Mouse (Mus musculus) urinary bladder, postnatal 14 days (tissue): ENCODE results near the gene Tspan3.

Experiments used
- DNase-seq: peaks from one replicate; pipeline ENCODE4 v3.0.0; 2021; ENCODE audit warnings: low spot score

The Tspan3 gene

DNA sequence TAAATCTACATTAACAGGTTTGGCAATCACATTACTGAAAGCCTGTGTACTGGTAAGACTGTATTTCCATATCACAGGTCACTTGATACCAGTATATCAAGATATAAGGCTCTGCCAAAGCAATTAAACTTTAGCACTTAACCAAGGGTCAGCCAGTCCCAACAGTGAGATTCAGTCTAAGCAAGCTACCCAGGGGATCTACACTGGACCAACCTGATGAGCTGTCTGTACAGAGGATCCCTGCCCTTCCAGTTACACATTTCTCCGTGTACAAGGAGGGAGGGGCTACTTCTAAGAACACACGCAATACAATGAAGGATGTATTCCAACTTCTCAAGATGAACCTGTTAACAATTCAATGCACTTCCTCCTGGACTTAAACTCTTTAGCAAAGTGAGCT lies 7.2 kb downstream of the Tspan3 start:
- no peak for DNase-seq

DNA sequence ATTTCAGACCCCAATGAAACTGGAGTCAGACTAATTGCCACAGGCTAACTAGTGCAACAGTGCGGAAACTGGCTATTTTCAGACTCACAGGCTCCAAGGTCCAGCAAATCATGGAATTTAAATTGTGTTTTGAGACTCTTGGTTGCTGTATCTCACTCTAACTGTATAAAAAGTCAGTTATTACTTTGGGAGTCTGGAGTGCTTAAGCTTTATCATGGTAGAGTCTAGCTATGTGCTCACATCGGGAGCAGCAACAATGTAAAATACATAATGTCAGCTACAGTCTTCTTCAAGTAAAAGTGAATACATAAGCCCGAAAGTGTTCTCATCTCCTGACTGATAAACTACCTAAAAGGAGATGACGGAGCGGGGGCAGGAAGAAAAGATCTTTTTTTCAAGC lies 10.7 kb downstream of the Tspan3 start:
- DNase-seq, result no peak

DNA sequence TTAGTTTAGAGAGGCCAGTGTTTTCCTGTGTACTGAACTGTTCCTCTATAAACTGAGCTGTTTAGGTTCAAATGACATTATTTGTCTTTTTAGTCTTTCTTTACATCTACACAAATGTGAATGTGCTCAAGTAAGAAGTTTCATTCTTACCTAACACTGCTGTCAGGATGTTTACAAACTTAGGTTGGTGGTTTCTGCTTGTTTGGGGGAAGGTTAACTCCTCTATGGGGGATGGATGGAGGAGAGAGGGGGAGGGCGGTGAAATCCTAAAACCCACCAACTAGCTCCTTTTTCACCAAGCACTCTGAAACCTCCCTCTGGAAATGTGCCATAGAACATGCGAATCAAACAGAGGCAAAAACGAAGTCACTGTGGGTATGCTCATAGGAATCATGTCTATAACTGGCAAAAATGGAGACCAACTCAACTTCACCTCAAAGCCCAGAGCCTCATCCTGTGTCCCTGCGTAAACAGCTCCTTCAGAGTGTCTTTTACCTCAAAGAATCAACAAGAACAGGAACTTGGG lies 12.7 kb downstream of the Tspan3 start:
- DNase-seq, result no peak

DNA sequence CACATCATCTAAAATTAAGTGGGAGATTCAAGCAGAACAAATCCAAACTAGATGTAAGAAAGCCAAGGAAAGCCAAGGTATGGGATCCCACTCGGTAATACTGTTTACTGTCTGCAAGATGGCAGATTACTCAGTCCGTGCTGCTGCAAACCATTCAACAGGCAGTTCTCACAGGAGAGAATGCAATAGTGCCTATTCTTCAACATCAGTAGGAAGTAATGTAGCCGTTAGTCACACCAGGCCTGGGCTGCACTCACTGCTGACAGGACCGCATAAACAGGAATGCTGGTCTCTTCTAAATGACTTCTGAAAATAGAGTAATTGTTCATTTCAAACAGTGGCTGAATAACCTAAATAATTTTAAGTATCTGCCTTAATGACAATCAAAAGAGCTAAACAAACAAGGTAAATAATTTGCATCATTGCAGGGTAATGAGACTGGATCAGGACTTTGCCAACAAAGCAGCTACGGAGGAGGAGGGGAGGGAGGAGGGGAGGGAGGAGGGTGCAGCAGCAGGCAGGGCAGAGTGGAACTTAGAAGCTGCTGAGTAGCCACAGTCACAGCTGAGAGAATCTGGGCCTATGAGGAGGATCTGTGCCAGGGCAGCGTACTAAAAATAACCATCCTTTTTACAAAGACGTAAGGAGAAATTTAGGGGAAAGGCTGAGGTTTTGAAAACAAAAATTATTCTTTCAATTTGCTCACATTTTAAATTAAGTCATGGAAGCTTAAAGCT lies 13.4 kb downstream of the Tspan3 start:
- DNase-seq, result no peak

DNA sequence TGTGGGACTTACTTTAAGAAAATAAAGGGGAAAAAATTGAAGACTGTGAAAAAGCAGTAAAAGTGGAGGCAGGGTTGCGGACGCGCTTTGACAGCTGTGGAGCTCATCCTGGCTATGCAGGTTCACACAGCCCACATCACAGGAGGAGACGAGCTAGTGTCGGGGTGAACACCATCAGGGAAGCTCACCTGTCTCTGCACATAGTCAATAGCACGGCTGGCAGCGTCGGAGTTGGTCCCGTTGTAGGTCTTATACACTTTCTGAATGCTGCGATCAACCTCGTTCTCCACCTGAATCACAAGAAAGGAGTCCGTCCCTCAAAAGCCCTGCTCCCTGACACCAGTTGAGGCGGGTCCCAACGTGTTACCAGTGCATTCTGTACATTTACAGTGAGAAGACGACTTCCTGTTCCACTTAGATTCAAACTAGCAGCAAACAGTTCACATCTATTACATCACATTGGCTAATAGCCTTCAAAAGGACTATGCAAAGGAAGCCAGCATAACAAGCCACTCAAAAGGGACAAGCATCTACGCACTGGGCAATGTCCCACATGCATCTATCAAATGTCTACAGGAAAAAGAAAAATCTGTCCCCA lies 18.9 kb downstream of the Tspan3 start:
- no peak for DNase-seq

DNA sequence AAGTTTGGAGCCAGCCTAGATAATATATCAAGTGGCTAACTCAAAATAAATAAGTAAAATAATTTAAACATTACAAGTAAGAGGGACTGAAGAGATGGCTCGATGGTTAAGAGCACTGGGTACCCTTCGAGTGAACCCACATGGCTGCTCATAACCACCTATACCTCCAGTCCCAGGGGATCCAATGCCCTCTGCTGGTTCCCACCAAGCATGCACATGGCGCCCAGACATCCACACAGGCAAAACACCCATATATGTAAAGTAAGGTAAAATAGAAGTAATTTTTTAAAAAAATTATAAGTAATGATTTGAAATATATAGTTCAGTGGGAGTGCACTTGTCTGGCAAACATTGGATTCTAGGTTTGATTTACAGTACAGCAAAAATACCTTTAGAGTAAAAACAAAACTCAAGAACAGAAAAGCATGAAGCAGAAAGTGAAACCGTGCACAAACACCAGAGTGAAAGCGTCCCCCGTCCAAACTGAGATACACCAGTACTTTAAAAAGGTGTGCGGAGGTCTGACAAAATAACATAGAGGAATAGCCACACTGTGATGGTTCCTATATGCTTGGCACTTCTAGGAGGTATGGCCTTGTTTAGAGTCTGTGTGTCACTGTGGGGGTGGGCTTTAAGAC lies 20.8 kb downstream of the Tspan3 start:
- no peak for DNase-seq

DNA sequence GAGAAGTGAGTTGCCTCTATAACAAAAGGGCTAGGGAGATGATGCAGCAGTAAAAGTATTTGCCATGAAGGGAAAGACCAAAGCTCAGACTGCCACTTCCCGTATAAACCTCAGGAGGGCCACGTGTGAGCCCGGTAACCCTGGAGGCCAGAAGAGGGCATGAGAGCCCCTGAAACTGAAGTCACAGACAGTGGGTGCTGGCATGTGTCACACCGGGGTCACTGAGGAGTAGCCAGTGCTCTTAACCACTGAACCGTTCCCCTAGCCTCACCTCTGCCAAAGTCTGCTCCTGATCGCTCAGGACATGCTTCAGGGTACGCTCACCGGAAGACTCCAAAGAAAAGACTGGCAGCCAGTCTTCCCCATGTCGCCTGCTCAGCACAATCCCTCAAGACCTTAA lies 23.5 kb downstream of the Tspan3 start:
- no peak for DNase-seq

DNA sequence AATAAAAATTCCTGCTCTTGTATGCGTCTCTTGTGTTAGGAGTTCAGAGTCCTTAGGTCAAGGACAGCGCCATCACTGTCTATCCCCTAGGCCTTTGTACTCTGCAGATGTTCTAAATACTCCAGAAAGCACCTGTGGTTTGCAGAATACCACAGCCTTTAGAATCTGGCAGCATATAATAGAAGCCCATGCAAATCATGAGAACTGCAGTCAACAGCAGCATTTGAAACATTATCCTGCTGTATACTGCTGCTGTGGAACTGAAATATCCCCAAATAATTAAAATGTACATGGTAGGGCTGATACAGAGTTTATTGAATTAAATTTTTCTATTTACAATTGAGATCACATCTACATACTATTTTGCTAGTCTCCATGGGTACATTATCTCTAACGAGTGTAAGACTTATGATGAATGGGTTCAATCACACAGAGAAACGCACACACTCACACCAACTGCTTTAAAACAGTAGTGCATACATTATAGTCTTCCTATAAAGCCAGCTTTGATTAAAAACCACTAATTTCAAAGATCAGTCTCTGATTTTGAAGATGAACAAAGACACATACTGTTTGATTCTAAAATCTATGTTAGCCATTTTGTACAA lies 29.6 kb downstream of the Tspan3 start:
- DNase-seq, result no peak

DNA sequence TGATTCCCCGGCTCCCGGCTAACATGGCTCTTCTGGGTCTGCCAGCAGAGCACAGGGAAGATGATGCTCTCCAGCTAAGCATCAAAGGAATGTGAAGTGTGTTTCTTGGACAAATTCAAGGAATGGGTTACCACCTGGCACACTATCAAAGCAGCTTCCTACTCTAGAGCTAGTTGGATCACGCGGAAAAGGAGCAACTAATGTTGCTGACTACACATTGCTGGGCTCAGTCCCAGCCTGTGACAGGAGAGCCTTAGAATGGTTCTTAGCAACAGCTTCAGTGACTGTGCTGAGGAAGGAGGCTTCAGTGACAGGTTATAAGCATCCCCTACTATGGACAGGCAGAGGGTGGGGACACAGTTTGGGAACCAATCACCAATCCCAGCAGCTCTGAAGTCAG lies 30.7 kb downstream of the Tspan3 start:
- DNase-seq, result no peak

DNA sequence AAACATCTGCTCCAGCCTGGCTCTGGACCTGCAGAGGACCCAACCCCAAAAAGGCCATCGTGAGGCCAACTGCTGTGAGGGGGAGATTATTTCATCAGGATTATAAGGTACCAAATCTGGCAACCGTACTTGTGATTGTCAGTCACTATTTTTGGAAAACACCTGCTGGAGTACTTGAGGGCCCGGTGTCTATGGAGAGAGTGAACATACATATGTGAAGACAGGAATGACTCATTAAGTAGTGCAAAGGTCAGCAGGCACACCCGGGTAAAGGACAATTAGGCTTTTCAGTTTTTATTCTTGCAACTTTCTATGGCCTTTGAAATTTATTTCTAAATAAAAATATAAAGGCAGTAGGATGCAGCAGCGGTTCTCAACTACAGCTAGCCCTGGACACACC lies 31.3 kb downstream of the Tspan3 start:
- no peak for DNase-seq

DNA sequence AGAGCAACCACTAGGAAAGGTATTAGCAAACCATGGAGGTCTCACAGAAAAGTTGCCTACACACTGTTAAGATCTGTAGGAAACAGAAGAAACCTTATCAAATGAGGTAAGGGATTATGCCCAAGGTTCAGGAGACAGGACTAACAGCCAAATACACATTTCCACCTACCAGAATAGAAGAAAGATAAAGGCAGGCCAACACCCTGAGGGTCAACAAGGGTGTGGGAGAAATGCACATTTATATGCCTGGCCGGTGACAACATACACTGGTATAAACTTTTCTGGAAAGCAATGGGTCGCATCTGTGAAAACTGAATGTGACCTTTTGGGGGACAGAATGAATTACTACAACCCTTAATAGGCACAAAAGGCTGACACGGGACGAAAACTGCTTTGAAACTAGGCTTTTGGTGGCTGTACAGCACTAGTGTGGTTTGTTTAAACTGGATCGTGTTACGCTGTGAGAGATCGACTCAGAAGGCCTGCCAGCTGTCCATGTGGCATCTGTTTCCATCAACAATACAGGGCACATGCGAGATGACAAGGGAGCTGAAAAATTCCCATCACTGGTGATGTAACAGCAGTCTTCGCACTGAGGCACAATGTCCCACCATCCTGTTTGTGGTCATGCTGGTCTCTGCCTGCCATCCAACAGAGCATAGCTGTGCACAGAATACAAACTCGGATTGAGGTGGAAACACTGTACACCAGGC lies 33.3 kb downstream of the Tspan3 start:
- no peak for DNase-seq

DNA sequence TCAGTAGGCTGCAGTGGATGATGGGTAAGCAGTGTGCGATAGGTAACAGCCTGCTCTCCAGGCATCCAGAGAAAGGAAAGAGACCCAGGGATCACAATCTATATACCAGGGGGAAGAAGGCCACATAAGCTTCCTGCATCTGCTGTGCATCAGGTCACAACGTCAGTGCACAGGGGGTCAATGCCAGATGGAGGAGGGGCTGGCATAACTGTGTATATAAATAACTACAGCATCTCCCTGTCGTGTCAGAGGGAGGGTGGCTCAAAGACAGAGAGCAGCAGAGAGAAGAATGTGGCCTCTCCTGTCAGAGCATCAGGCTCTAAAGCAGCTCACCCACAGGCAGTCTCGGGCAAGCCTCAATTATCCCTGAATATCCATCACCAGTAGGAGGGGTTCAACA lies 34.7 kb downstream of the Tspan3 start:
- no peak for DNase-seq

DNA sequence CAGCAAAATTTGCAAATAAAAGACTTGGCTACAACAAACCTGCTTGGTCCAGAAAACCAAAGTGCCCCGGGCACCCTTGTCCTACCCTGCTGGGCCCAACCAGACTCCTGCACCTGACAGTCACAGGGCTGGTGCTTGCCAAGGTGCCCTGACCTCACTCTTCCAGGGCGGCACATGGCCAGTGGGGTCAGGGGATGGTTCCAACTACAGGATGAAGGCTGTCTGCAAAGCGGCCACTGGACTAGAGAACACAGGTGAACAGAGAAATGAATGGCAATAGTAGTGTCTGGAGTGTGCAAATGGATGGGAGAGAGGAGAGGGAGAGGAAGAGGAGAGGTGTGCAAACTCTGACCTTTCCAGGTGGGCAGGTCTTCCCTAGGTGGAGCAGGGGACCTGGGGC lies 35.3 kb downstream of the Tspan3 start:
- no peak for DNase-seq

DNA sequence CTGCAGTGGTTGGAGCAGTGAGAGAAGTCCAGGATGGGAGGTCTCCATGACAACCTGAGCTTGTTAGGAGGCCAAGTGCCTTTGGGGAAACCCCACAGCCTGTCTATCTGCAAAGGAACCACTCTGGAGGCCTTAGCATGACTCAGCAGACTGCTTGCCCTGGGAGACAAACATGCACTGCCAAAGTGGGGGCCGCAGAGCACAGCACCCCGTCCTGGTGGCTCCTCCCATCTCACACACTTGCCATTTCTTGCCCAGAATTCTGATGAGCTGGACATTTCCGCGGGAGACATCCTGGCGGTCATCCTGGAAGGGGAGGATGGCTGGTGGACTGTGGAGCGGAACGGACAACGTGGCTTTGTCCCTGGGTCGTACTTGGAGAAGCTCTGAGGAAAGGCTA lies 36.9 kb downstream of the Tspan3 start:
- DNase-seq, result no peak

DNA sequence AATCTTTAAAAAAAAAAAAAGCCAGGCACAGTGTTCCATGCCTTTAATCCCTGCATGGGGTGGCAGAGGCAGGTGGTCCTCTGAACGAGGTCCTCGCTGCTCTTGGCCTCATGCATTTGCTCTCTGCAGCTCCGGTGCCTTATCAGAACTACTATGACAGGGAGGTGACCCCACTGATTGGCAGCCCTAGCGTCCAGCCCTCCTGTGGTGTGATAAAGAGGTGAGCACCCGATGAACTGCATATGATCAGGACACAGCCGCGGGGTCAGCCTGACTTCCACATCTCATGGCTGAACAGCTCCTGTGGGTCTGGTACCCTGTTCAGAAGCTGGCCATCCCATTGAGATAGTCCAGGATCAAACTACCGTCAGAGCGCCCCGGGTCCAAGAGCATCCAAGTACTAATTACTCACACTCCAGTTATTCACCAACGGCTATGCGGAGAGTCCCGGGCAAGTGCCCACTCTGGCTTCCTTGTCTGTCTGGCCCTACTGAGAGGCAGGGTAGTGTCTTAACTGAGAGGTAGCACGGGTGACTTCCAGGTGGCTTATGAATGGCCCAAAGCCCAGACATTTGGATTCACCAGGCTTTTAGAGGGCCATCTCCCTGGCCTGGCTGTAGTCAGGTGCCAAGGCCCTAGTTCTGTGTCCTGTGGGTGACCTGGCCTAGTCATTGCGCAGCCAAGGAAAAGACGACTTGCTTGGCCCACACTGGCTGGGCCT lies 38.7 kb downstream of the Tspan3 start:
- DNase-seq, result no peak

DNA sequence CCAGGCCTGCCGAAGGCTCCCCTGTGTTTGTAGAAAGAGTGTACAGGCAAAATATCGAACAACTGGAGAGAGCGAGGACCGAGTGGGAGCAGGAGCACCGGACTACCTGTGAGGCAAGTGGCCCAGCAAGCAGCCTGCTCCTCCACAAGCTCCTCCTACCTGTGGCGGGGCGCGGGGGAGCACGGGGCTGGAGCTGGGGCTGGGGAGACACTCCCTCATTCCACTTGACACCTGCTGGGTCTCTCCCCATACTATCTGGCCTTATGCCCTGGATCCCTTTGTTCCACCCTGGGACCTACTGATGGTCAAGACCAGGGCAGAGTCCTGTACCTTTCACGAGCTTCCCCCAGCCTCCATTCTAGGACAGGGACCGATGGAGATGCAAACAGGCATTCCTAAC lies 40.7 kb downstream of the Tspan3 start:
- no peak for DNase-seq

DNA sequence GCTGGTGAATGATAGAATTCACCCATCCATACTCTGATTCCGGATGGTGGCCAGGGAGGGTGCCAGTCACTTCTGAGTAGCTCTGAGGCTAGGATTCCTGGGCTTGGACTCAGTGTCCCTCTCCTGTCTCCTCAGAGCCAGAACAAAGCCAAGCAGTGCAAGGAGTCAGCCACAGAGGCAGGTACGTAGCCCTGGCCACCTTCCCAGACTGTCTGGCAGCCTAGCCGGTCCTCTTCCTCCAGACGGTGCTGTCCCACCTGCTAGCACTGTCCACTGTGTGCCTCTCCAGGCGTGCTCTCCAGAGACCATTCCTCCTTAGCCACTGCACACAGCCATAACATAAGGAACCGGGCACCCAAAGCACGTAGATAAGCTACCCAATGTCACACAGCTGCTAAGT lies 41.7 kb downstream of the Tspan3 start:
- DNase-seq, result no peak

DNA sequence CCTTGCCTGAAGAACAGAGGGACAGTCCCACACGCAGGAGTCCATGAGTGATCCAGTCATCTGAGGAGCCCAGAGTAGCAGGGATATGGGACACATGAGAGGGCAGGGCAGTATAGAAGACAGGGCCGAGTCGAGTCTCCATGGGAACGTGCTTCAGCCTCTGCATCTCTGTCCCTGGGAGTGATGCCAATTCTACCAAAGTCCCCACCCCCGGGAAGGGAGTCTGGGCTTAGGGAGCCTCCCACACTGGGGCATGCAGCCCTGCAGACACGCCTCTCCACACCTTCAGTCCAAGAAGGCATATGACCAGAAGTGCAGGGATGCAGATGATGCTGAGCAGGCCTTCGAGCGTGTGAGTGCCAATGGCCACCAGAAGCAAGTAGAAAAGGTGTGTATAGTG lies 42.3 kb downstream of the Tspan3 start:
- DNase-seq, result no peak

DNA sequence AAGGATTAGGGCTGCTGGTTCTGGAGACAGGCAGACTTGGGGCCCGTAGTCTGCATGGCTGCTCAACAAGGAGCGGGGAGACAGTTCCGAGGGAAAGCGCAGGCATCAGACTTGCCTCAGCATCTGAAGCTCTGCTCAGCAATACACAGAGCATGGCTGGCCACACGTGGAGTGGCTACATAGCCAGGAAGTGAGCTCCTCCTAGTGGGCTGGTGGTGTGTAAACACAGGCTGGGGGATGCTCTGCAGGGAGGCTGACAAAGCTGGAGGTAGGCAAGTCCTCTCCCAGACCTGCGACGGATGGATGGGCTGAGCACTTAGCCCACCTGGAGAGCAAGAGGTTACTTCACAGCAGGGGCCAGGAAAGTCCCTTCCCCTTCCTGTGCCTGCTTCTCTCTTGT lies 44.2 kb downstream of the Tspan3 start:
- peak; percentile 49 for DNase-seq

DNA sequence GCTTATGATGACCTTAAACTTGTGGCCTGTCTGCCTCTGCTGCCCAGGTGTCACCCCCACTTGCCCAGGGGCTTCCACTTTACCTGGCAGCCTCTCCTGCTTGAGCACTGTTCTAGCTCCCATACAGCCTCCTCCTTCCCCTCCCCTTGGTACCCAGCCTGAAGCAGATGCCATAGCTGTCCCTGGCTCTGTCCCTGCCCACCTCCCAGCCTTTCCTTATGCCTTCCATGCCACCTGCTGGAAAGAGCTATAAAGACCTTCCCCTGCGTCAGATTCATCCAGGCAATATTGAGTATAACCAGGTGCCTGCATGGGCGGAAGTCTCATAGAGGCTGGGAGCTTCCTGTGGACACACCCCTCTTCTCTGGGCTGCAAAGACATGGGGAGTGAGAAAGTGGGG lies 45.6 kb downstream of the Tspan3 start:
- DNase-seq, result no peak

DNA sequence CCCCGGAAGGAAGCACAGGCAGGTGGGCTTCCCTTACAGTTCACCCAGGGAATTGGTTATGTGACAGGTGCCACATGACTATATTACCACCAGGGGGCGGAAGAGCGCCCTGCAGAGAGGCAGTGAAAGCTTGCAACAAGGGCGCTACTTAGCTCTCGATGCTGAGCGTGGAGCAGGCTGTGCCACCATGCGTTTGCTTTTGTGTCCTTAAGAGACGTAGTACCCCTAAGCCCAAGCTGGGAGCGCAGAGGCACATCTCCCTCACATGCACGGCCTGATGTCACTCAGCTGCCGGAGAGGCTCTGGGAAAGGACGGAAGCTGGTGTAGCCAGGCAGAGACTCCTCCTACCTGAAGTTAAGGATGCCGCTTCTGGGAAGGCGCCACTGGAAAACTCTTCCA lies 46.7 kb downstream of the Tspan3 start:
- peak; percentile 68 for DNase-seq

DNA sequence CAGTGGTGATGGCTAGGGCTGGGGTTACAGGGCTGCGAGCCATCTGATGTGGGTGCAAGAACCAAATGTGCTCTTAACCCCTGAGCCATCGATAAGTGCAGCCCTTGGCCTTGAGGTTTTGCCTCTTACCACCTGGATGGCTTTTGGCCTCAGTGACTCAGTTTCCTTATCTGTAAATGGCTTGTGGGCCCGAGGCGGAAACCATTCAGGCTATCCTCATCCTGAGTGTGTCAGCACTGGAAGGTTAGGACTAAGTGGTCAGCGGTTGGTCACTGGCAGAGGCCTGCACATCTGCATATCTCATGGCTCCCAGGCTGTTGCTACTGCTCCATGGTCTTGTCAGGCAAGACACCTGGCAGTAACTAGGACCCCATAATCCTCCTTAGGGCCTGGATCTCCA lies 47.2 kb downstream of the Tspan3 start:
- no peak for DNase-seq
